Comparison of ENCODE assay signal across 17 mouse cellular contexts in the genomic region with DNA sequence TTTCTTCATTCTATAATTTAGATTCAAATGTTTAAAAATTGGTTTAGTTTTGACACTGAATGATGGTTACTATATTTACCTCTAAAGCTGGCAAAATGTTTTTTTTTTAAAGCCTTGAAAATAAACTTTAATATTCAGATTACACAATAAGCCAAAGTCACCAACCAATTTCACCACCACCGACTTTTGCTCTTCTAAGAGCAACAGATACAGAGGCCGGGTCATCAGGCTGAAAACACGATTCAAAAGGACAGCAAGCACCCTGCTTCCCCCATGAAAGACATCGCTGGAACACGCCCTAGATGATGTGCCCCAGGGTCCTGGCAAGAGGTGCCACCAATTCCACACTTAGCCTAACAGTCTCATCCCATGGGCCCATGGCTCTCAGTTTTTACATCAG.
DNase-seq lines count a peak whose midpoint lies in the region; ATAC-seq and TF ChIP-seq lines count a peak whose summit lies in the region.
"Had no signal": no experiment of that assay in that cellular context is flagged by ENCODE, and none has a peak within 500 bp of the region (broad histone marks: within the 10 kb centered on the region; RNA-seq: fewer than 3 reads in every experiment).

No protein-coding gene starts in this region.

- TF ChIP-seq EP300 in liver, postnatal 0 days (IDR thresholded peaks at IDR 0.05; ENCODE audit: low read depth): no peak

- peak overlapping the region; percentile 72 for H3K27ac ChIP-seq in gastrocnemius, adult 2 months
- peak overlapping the region; percentile 36; the same call in 1 of the 2 replicates for H3K27ac ChIP-seq in liver, postnatal 0 days (ENCODE audit: low read depth)
- no peak overlapping the region for H3K27ac ChIP-seq in liver, embryonic 12.5 days
- H3K27ac ChIP-seq: heart, embryonic 13.5 days; hindbrain, embryonic 13.5 days had no signal

- no peaks in the 10 kb centered on the region for H3K36me3 ChIP-seq in liver, postnatal 0 days (replicated peaks; ENCODE audit: insufficient read depth, low read length)
- H3K36me3 ChIP-seq in liver, embryonic 12.5 days: no peaks in the 10 kb centered on the region
- H3K36me3 ChIP-seq in myocyte (ENCODE audit: control insufficient read depth, insufficient read depth): no peaks in the 10 kb centered on the region
- H3K36me3 ChIP-seq: forebrain, embryonic 15.5 days; G1E; heart, embryonic 13.5 days; hindbrain, embryonic 13.5 days had no signal

- H3K4me3 ChIP-seq in gastrocnemius, adult 2 months: no peak overlapping the region
- no peak overlapping the region for H3K4me3 ChIP-seq in liver, postnatal 0 days (ENCODE audit: low read depth, low read length)
- no peak overlapping the region for H3K4me3 ChIP-seq in liver, embryonic 12.5 days
- H3K4me3 ChIP-seq in myocyte: no peak overlapping the region
- H3K4me3 ChIP-seq: forebrain, embryonic 15.5 days; heart, embryonic 13.5 days; hindbrain, embryonic 13.5 days had no signal

- DNase-seq in gastrocnemius, adult 2 months: no peak
- DNase-seq in gastrocnemius, adult 18-20 months (ENCODE audit: low spot score): no peak
- DNase-seq in liver, postnatal 0 days: no peak
- peak; percentile 57 for DNase-seq in adipocyte (ENCODE audit: low spot score)
- no peak for DNase-seq in Muller cell, postnatal 12 days (ENCODE audit: inconsistent ontology term)
- DNase-seq: adrenal gland, adult 8-10 months; cerebellum, adult 2 months; gastrocnemius, postnatal 14 days; heart, postnatal 14 days; kidney, adult 11 months had no signal

- H3K79me2 ChIP-seq in myocyte (ENCODE audit: control insufficient read depth, insufficient read depth): no peaks in the 10 kb centered on the region

- H3K9me3 ChIP-seq in liver, postnatal 0 days (ENCODE audit: low read length): no peaks in the 10 kb centered on the region
- H3K9me3 ChIP-seq in liver, embryonic 12.5 days (replicated peaks): no peaks in the 10 kb centered on the region
- H3K9me3 ChIP-seq: forebrain, embryonic 15.5 days; G1E; heart, embryonic 13.5 days; hindbrain, embryonic 13.5 days had no signal

- intact Hi-C loops in gastrocnemius, adult 2 months (cut with DNase I): loop anchor here (10.0 kb wide), 1 partner anchor 766 kb away; no protein-coding TSS in a partner anchor

- TF ChIP-seq CTCF in gastrocnemius, adult 2 months (IDR thresholded peaks at IDR 0.05): no peak
- no peak for TF ChIP-seq CTCF in liver, postnatal 0 days (IDR thresholded peaks at IDR 0.05; ENCODE audit: low read depth)

- WGBS in liver, postnatal 0 days (ENCODE audit: insufficient replicate concordance): 55% methylated on average over 5 of the region's 5 CpGs
- 67% methylated on average over 5 of the region's 5 CpGs for WGBS in liver, embryonic 12.5 days (ENCODE audit: insufficient replicate concordance)

- H3ac ChIP-seq in myocyte (ENCODE audit: control insufficient read depth, insufficient read length): no peak overlapping the region

- no peak for ATAC-seq in liver, postnatal 0 days
- no peak for ATAC-seq in liver, embryonic 12.5 days
- ATAC-seq: forebrain, embryonic 15.5 days; hindbrain, postnatal 0 days had no signal

- no peak for TF ChIP-seq POLR2A in myocyte (IDR thresholded peaks at IDR 0.05; ENCODE audit: insufficient read length, low read depth)

- H3K9ac ChIP-seq in liver, postnatal 0 days (replicated peaks): no peak overlapping the region
- H3K9ac ChIP-seq in liver, embryonic 12.5 days: no peak overlapping the region
- H3K9ac ChIP-seq: forebrain, embryonic 15.5 days; heart, embryonic 13.5 days; hindbrain, embryonic 13.5 days had no signal

- H3K27me3 ChIP-seq in liver, postnatal 0 days (ENCODE audit: insufficient read depth, low read length): no peaks in the 10 kb centered on the region
- H3K27me3 ChIP-seq in liver, embryonic 12.5 days (replicated peaks): no peaks in the 10 kb centered on the region
- no peaks in the 10 kb centered on the region for H3K27me3 ChIP-seq in myocyte (ENCODE audit: control insufficient read depth, insufficient read depth, insufficient read length)
- H3K27me3 ChIP-seq: forebrain, embryonic 15.5 days; heart, embryonic 13.5 days had no signal

- H3K4me2 ChIP-seq in liver, postnatal 0 days (ENCODE audit: low read depth, low read length): no peak overlapping the region
- H3K4me2 ChIP-seq in liver, embryonic 12.5 days: no peak overlapping the region
- peak overlapping the region; percentile 46 for H3K4me2 ChIP-seq in myocyte (ENCODE audit: low read depth)
- H3K4me2 ChIP-seq: forebrain, embryonic 15.5 days; heart, embryonic 13.5 days; hindbrain, embryonic 13.5 days had no signal

- peaks cover 30% of the 10 kb centered on the region for H3K4me1 ChIP-seq in liver, postnatal 0 days (ENCODE audit: insufficient read depth)
- H3K4me1 ChIP-seq in liver, embryonic 12.5 days: peaks cover 58% of the 10 kb centered on the region

TF ChIP-seq in myocyte, 11 proteins besides CTCF, POLR2A, EP300 and RAD21:
- TF ChIP-seq MAX (IDR thresholded peaks at IDR 0.05; ENCODE audit: low read depth) (no peak), USF1 (IDR thresholded peaks at IDR 0.05; ENCODE audit: low read depth) (no peak), SRF (IDR thresholded peaks at IDR 0.05; ENCODE audit: control insufficient read depth, insufficient read length, low read depth) (no peak), TCF3 (IDR thresholded peaks at IDR 0.05; ENCODE audit: insufficient read length, low read depth) (no peak), TCF12 (IDR thresholded peaks at IDR 0.05; ENCODE audit: insufficient read depth, poor library complexity, severe bottlenecking) (no peak), E2F4 (IDR thresholded peaks at IDR 0.05; ENCODE audit: insufficient read depth) (no peak), CEBPB (IDR thresholded peaks at IDR 0.05; ENCODE audit: insufficient read depth, poor library complexity, severe bottlenecking) (no peak), MYOD1 (IDR thresholded peaks at IDR 0.05; ENCODE audit: control insufficient read depth in 1 of 3, insufficient read length in 2 of 3, low read depth in 2 of 3) (no peak), MYOG (IDR thresholded peaks at IDR 0.05; ENCODE audit: control insufficient read depth in 1 of 3, insufficient read depth in 1 of 3, insufficient read length in 2 of 3, low read depth in 2 of 3) (no peak), REST (IDR thresholded peaks at IDR 0.05; ENCODE audit: insufficient read depth, insufficient read length) (no peak), POLR2AphosphoS2 (IDR thresholded peaks at IDR 0.05; ENCODE audit: insufficient read length, low read depth) (no peak)
